Mouse (Mus musculus) embryonic fibroblast, embryonic 13.5 days (primary cell): Measurements from ENCODE around the gene Smarca2. TPM values are rescaled to one million over a fixed set of nuclear protein-coding genes. Genes with fewer than 3 reads are reported as not detected.

Source experiments
- H3K27ac ChIP-seq: 2 replicates; pipeline ENCODE4 v1.5.1; 2012; ENCODE audit warnings: low read length, control low read depth, inconsistent platforms; ENCODE audit not compliant: insufficient read depth
- H3K4me1 ChIP-seq: 2 replicates; pipeline ENCODE4 v1.6.1; 2011; ENCODE audit warnings: low read length; ENCODE audit not compliant: control insufficient read depth, insufficient read depth
- H3K4me3 ChIP-seq: 2 replicates; pipeline ENCODE4 v1.5.1; 2011; ENCODE audit warnings: mild to moderate bottlenecking, control low read depth, low read length; ENCODE audit not compliant: insufficient read depth
- CTCF ChIP-seq: IDR thresholded peaks from 2 replicates; pipeline ENCODE4 v1.5.1; 2011; ENCODE audit warnings: mild to moderate bottlenecking, control low read depth, low read length, moderate library complexity, borderline replicate concordance; ENCODE audit not compliant: insufficient read depth
- POLR2A ChIP-seq: IDR thresholded peaks from 2 replicates; pipeline ENCODE4 v1.6.1; 2011; ENCODE audit warnings: low read depth, mild to moderate bottlenecking, control low read depth, low read length, moderate library complexity
- polyA plus RNA-seq: library from polyadenylated mRNA; stranded (reverse); fragments of >200 nt; gene quantifications from 2 replicates; pipeline ENCODE4 v1.2.4, GENCODE M21; 2011; ENCODE audit warnings: low read depth; ENCODE audit not compliant: missing spikeins, insufficient read length

Smarca2 gene
- polyA plus RNA-seq, 1 experiment: 84.6 TPM

DNA sequence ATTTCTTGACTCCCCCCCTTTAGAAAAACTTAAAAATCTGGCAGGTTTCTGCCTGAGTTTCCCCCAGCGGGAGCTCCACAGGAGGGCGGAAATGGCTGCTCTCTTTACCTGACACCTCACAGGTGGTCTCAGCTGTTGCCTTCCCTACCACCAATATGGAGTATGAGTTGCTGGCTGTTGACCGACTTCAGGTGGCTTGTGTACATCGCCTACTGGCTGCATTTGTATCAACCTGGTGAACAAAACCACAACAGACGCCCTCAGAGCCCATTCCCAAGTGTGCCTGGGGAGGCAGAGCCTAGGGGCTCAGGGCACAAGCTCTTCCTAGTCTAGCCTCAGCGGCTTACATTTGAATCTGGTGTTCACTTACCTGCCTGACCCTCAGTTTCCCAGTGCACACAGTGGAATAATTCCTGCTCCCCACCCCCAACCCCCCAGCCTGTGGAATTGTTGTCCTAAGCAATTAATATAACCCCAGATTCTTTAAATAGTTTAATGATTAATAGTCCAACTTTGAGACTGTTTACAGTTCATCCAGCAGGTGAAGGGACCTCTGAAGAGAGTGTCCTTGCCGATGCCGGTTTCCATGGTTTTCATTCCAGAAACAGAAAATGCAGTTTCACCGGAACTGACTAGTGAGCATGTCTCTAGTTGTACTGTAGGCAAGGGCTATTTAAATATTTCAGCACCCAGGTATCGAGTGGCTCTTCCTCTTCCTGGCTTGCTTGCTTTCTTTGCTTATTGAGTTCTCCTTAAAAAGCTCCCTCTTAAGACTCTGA lies 149.4 kb downstream of the Smarca2 start:
- no peaks in the 10 kb centered on the region for H3K4me1 ChIP-seq
- no peak overlapping the region for H3K27ac ChIP-seq
- H3K4me3 ChIP-seq: no peak overlapping the region
- TF ChIP-seq POLR2A: no peak
- TF ChIP-seq CTCF: no peak

DNA sequence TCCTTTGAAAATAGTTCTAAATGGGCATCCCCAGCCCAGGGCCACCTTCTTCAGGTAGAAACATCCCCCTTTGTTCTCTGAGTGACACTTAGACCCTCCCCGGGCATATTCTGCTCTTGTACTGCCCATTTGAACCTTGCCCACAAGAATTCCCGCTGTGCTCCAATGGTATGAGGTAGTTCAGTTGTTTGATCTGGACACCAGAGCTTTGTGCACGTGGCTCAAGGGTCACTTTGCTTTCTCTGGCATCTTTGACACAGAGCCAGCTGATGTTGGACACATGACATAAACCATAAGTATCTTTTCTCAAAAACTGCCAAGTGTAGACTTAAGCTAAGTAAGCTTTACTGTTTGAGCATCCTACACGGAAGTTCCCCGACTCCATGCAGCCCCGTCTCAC lies 151.1 kb downstream of the Smarca2 start:
- Histone ChIP-seq H3K27ac (no peak overlapping the region), H3K4me1 (no peaks in the 10 kb centered on the region), H3K4me3 (no peak overlapping the region)
- no peak for TF ChIP-seq CTCF
- no peak for TF ChIP-seq POLR2A

DNA sequence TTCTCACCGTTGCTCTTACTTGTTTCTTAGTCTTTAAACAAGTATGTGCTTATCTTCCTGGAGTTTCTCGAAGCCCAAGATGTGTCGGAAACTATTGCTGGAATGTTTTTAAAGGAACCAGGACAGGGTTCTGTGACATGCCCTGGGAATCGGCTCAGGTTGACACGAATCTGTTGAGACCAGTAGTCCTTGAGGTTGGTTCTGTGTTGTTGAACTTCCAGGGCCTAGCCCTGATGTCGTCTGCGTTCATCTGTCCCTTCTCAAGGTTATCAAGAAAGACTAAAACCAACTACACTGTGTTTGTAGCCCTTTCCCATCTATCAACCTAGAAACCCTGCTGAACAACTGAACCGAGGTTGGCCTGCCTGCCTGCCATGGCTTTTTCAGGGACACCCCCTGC lies 151.5 kb downstream of the Smarca2 start:
- Histone ChIP-seq H3K27ac (no peak overlapping the region), H3K4me1 (no peaks in the 10 kb centered on the region), H3K4me3 (no peak overlapping the region)
- TF ChIP-seq POLR2A (no peak), CTCF (no peak)

DNA sequence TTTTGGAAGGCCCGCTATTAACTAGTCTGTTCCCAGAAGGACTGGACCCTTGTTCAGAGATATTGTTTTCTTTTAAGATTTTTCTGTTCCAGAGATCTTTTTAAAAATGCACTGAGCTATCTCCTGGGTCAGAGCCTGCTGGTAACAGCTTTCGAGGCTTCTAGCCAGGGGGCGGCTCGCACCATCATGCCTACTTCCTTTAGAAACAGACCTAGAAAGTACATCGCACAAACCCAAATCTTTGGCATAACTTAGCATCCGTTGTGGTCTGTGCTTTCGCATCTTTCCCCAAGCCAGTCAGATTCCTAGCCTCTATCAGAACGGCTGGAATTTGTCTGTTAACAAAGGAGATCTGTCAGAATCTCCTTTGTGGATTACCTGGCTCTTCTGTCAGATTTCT lies 153.3 kb downstream of the Smarca2 start:
- TF ChIP-seq POLR2A: no peak
- no peak for TF ChIP-seq CTCF
- Histone ChIP-seq H3K27ac (no peak overlapping the region), H3K4me3 (no peak overlapping the region), H3K4me1 (no peaks in the 10 kb centered on the region)

DNA sequence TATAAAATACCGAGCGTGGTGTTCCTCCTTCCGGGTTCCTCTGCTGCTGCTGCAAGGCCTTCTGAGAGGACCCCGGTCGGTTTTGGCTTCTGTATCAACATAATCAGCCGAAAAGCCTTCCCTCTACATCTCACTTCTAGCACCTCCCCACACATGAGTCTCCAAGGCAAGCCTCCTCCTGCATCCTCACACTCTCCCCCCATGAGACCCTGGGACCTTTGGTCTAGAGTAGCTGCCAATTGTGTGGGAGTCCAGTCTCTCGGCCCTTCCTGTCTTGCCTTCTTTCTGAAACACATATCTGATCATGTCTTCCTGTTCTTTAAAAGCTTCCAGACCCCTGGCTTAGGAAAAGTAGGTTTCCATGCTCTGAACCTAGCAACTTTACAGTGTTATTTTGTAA lies 153.8 kb downstream of the Smarca2 start:
- TF ChIP-seq POLR2A: no peak
- TF ChIP-seq CTCF: no peak
- no peak overlapping the region for H3K27ac ChIP-seq

DNA sequence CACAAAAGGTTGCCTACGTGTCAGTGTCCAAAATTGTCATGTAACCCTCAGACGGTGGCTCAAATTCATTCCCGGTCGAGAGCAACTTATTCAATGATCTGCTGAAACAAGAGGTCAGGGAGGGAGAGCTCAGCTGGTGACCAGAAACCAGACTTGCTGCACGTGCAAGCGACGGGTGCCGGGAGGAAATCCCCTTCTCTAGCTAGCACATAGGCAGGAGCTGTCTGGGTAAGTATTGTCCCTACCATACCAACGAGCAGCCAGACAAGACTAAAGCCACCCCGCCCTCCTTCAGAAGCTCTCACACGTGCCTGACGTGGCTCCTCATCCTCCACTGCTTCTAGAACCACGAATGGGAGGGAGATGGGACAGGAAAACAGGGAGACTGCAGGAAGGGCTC lies 154.4 kb downstream of the Smarca2 start:
- TF ChIP-seq POLR2A: no peak
- TF ChIP-seq CTCF: no peak
- H3K27ac ChIP-seq: no peak overlapping the region
- H3K4me1 ChIP-seq: no peaks in the 10 kb centered on the region
- no peak overlapping the region for H3K4me3 ChIP-seq

More for the DNA sequence above, 153.8 kb downstream of the Smarca2 start:
- no peaks in the 10 kb centered on the region for H3K4me1 ChIP-seq
- no peak overlapping the region for H3K4me3 ChIP-seq

DNA sequence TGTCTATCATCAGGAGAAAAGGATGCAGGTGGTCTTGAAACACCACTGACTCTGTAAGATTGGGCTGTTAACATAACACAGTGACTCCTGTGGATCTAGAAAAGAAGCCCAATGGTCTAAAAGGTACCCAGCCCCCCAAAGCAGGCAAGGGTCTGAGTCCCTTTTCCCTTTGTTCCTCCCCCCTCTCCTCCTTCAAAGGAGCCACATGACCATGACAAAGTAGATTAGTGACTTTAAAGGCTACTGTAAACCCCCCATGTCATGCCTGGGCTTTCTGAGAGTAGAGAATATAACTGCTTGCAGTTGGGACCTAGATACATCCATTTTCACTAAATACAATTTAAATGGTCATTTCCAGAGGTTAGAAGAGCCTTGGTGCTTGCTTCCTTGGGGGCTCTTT lies 156.4 kb downstream of the Smarca2 start:
- Histone ChIP-seq H3K4me1 (no peaks in the 10 kb centered on the region), H3K4me3 (no peak overlapping the region), H3K27ac (no peak overlapping the region)
- no peak for TF ChIP-seq CTCF
- TF ChIP-seq POLR2A: no peak

DNA sequence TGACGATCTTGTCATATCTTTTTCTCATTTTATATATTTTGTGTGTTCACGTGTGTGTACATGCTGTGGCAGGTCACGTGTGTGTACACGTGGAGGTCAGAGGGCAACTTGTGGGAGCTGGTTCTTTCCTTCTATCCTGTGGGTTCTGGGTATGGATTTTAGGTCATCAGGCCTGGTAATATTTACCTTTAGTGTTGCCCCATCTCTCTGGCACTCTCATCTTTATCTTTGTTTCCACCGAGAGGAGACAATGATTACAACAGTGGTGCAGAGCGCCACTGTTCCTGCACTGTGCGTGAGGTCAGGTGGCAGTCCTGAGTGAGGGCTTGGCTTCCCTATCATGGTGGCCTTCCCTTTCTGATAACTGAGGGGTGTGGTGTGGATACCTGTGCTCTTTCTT lies 160.6 kb downstream of the Smarca2 start:
- no peak overlapping the region for H3K4me3 ChIP-seq
- no peak for TF ChIP-seq CTCF
- TF ChIP-seq POLR2A: no peak
- no peak overlapping the region for H3K27ac ChIP-seq
- no peaks in the 10 kb centered on the region for H3K4me1 ChIP-seq

DNA sequence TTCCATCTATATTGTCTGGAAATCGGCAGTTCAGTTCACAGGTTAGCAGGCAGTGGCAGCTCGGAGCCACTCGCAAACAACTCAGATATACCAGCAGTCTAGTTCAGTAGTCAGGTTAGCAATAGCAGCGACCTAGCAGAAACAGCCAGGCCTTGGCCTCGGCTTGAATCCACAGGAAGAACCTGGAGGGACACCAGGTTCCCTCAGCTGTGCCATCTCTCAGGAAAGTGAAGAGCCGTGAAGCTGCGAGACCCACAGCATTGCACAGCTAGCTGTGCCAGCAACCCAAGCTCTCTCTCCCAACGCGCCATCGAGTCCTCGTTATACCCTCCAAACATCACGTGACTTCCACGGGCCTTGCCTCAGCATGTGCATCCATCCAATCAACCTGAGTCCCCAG lies 162.6 kb downstream of the Smarca2 start:
- no peaks in the 10 kb centered on the region for H3K4me1 ChIP-seq
- no peak overlapping the region for H3K27ac ChIP-seq
- no peak overlapping the region for H3K4me3 ChIP-seq
- TF ChIP-seq CTCF (no peak), POLR2A (no peak)

DNA sequence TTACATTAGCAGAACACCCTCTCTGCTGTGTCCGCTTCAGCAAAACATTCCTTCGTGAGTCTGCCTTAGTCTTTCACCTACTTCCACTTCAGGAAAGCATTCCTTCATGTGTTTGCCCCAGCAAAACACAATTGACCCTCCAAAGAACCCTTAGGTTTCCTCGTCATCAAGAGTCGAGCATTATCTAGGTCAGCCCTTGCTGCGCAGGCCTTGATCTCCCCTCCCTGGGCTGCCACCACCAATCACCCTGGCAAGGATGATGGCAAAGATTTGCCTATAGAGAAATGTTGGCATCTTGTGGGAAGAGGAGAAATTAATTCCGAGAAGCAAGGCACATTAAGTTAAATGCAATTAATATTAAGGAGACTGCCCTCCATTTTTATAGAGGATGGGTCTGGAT lies 163.1 kb downstream of the Smarca2 start:
- no peak for TF ChIP-seq POLR2A
- no peak for TF ChIP-seq CTCF
- Histone ChIP-seq H3K27ac (no peak overlapping the region), H3K4me1 (no peaks in the 10 kb centered on the region), H3K4me3 (no peak overlapping the region)

DNA sequence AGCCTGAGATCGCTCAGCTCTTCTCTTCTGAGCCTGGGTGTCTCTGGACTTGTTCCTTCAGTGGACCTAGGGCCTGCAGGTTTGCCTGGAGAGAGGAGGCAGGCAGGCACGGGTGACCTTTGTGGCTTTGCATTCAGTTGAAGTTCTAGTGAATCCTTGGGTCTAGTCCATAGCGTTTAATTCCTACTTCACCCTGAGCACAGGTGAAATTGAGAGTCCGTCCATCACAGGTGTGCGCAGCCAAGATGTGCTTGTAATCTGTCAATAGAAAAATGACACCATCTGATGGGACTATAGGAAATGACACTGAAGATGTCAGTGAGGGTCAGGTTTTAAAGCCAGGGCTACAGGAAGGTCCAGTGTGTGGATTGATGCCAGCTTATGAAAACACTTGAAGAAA lies 164.0 kb downstream of the Smarca2 start:
- Histone ChIP-seq H3K4me1 (no peaks in the 10 kb centered on the region), H3K27ac (no peak overlapping the region), H3K4me3 (no peak overlapping the region)
- TF ChIP-seq POLR2A: no peak
- TF ChIP-seq CTCF: no peak
